Mouse (Mus musculus) testis, adult 2 months (tissue): ENCODE results near the gene Cldn6.

Source experiments
- CTCF ChIP-seq: fragments of 200-500 bp; IDR thresholded peaks from 2 replicates; pipeline ENCODE4 v1.5.1; 2012; ENCODE audit warnings: low read depth, mild to moderate bottlenecking, inconsistent platforms, low read length, moderate library complexity; ENCODE audit not compliant: control insufficient read depth, insufficient read depth, insufficient replicate concordance
- POLR2A ChIP-seq: fragments of 200-500 bp; IDR thresholded peaks from 2 replicates; pipeline ENCODE4 v1.6.1; 2012; ENCODE audit warnings: low read depth, mild to moderate bottlenecking, inconsistent platforms, low read length, moderate library complexity; ENCODE audit not compliant: control insufficient read depth

DNA sequence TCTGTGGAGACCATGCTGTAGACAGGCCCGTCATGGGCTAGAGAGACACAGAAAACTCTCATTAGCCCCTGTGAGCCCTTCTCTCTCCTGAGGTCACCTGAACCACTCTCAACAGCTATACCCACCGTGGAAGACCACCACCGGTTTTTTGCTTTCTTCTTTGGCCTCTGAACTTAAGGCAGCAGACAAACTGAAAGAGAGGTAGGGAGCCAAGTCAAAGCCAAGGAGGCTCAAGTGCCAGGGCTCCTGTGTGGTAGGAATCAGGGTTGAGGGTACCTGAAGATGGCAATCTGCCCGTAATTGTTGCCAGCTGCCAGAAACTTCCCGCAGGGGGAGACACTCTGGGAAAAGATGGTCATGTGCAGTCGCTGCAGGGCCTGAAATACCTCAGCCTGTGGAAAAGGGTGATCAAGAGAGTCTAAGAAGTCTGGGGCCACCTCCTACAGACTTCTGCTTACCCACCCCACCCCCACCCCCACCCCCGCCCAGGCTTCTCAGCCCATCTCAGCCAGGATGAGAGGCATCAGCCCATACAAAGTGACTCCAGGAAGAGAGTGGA is 8.5 kb upstream of the Cldn6 start:
- TF ChIP-seq CTCF, result no peak
- TF ChIP-seq POLR2A, result no peak
